Mouse (Mus musculus) heart, embryonic 11.5 days (tissue): ENCODE data around the gene Arl3. TPM values are rescaled to one million over a fixed set of nuclear protein-coding genes. Genes with fewer than 3 reads are reported as not detected.

ENCODE experiments used
- ATAC-seq: fragments of 200-750 bp; cut with Nextera tagmentation; replicated peaks from 2 replicates; pipeline ENCODE4 v1.8.0; 2017; ENCODE audit warnings: moderate library complexity; ENCODE audit not compliant: insufficient number of reproducible peaks, low FRiP score, low TSS enrichment
- H3K27ac ChIP-seq: fragments of 300-500 bp; sonication (generic); 2 replicates; pipeline ENCODE4 v1.5.1; 2014; ENCODE audit warnings: mild to moderate bottlenecking, low read depth, low read length
- H3K27me3 ChIP-seq: fragments of 300-500 bp; sonication (generic); 2 replicates; pipeline ENCODE4 v1.6.1; 2014; ENCODE audit warnings: mild to moderate bottlenecking, low read length, mixed read lengths; ENCODE audit not compliant: control insufficient read depth, insufficient read depth
- H3K36me3 ChIP-seq: fragments of 300-500 bp; sonication (generic); 2 replicates; pipeline ENCODE4 v1.6.1; 2014; ENCODE audit warnings: mild to moderate bottlenecking, low read length, moderate library complexity, mixed read lengths; ENCODE audit not compliant: control insufficient read depth, insufficient read depth
- H3K4me1 ChIP-seq: fragments of 300-500 bp; sonication (generic); 2 replicates; pipeline ENCODE4 v1.6.1; 2014; ENCODE audit warnings: low read length; ENCODE audit not compliant: control insufficient read depth, insufficient read depth
- H3K4me2 ChIP-seq: fragments of 300-500 bp; sonication (generic); 2 replicates; pipeline ENCODE4 v1.6.1; 2014; ENCODE audit warnings: mild to moderate bottlenecking, moderate library complexity
- H3K4me3 ChIP-seq: fragments of 300-500 bp; sonication (generic); 2 replicates; pipeline ENCODE4 v1.5.1; 2014; ENCODE audit warnings: low read depth, low read length
- H3K9ac ChIP-seq: fragments of 300-500 bp; sonication (generic); 2 replicates; pipeline ENCODE4 v1.6.1; 2014; ENCODE audit warnings: mild to moderate bottlenecking, low read depth, low read length, moderate library complexity
- H3K9me3 ChIP-seq: fragments of 300-500 bp; sonication (generic); replicated peaks from 2 replicates; pipeline ENCODE4 v1.6.1; 2016; ENCODE audit warnings: low read length; ENCODE audit not compliant: control insufficient read depth
- WGBS: fragments of 180-500 bp; shearing (Covaris S2); extraction: QIAGEN DNeasy Blood & Tissue Kit; methylation state at CpG from one replicate; pipeline ENCODE4 v1.1.7; 2014; ENCODE audit not compliant: insufficient replicate concordance; 5-methylcytosine and 5-hydroxymethylcytosine counted together
- polyA plus RNA-seq: library from polyadenylated mRNA; unstranded; fragments of >200 nt; fragmentation: Nextera tagmentation; extraction: Ambion mirVana; gene quantifications from 2 replicates; pipeline ENCODE4 v1.2.1, GENCODE M21; 2014

The Arl3 gene
- polyA plus RNA-seq, 1 experiment from 2014 or later: 83.5 TPM

GRCm38 (mm10) chr19:46486709-46487108 lies 86.3 kb downstream of the Arl3 start:
- Histone ChIP-seq H3K36me3 (peaks cover 5% of the 10 kb centered on the region; the same call in 1 of the 2 replicates), H3K27ac (peak overlapping the region; percentile 30), H3K27me3 (no peaks in the 10 kb centered on the region), H3K9ac (no peak overlapping the region), H3K4me3 (no peak overlapping the region), H3K4me1 (peaks cover 76% of the 10 kb centered on the region), H3K4me2 (no peak overlapping the region), H3K9me3 (no peaks in the 10 kb centered on the region)
- 40% methylated on average over 2 of the region's 2 CpGs for whole genome bisulfite sequencing
- ATAC-seq: no peak

GRCm38 (mm10) chr19:46485847-46486246 lies 87.2 kb downstream of the Arl3 start:
- WGBS: 62% methylated on average over 9 of the region's 9 CpGs
- peak overlapping the region; percentile 17; the same call in 1 of the 2 replicates for H3K4me2 ChIP-seq
- H3K36me3 ChIP-seq: peaks cover 5% of the 10 kb centered on the region; the same call in 1 of the 2 replicates
- H3K27ac ChIP-seq: peak overlapping the region; percentile 60
- H3K4me1 ChIP-seq: peaks cover 84% of the 10 kb centered on the region
- H3K27me3 ChIP-seq: no peaks in the 10 kb centered on the region
- no peak for ATAC-seq
- H3K4me3 ChIP-seq: no peak overlapping the region
- H3K9ac ChIP-seq: peak overlapping the region; percentile 58
- no peaks in the 10 kb centered on the region for H3K9me3 ChIP-seq

- Histone ChIP-seq H3K4me1 (peaks cover 89% of the 10 kb centered on the region), H3K9me3 (no peaks in the 10 kb centered on the region), H3K4me2 (no peak overlapping the region), H3K4me3 (no peak overlapping the region), H3K36me3 (peaks cover 5% of the 10 kb centered on the region; the same call in 1 of the 2 replicates), H3K27me3 (no peaks in the 10 kb centered on the region), H3K27ac (peak overlapping the region; percentile 60), H3K9ac (peak overlapping the region; percentile 59)
- ATAC-seq: no peak
- WGBS: 43% methylated on average over 5 of the region's 5 CpGs
Measured at GRCm38 (mm10) chr19:46484518-46484917, 88.5 kb downstream of the Arl3 start.

- peak overlapping the region; percentile 59 for H3K9ac ChIP-seq
- peaks cover 5% of the 10 kb centered on the region; the same call in 1 of the 2 replicates for H3K36me3 ChIP-seq
- 75% methylated on average over 15 of the region's 15 CpGs for WGBS
- ATAC-seq: no peak
- peaks cover 93% of the 10 kb centered on the region for H3K4me1 ChIP-seq
- no peak overlapping the region for H3K4me3 ChIP-seq
- no peaks in the 10 kb centered on the region for H3K27me3 ChIP-seq
- no peak overlapping the region for H3K4me2 ChIP-seq
- H3K9me3 ChIP-seq: no peaks in the 10 kb centered on the region
- peak overlapping the region; percentile 60 for H3K27ac ChIP-seq
Measured at GRCm38 (mm10) chr19:46483701-46484328, 89.2 kb downstream of the Arl3 start.

- no peak overlapping the region for H3K4me2 ChIP-seq
- H3K4me3 ChIP-seq: no peak overlapping the region
- peaks cover 99% of the 10 kb centered on the region for H3K4me1 ChIP-seq
- H3K27me3 ChIP-seq: no peaks in the 10 kb centered on the region
- H3K27ac ChIP-seq: no peak overlapping the region
- no peaks in the 10 kb centered on the region for H3K9me3 ChIP-seq
- WGBS: 42% methylated on average over 17 of the region's 17 CpGs
- H3K9ac ChIP-seq: peak overlapping the region; percentile 39; the same call in 1 of the 2 replicates
- peaks cover 5% of the 10 kb centered on the region; the same call in 1 of the 2 replicates for H3K36me3 ChIP-seq
- ATAC-seq: no peak
Measured at GRCm38 (mm10) chr19:46482896-46483516, 90.0 kb downstream of the Arl3 start.

- H3K36me3 ChIP-seq: peaks cover 5% of the 10 kb centered on the region; the same call in 1 of the 2 replicates
- ATAC-seq: no peak
- peaks cover 98% of the 10 kb centered on the region for H3K4me1 ChIP-seq
- H3K9me3 ChIP-seq: no peaks in the 10 kb centered on the region
- H3K9ac ChIP-seq: no peak overlapping the region
- no peak overlapping the region for H3K4me3 ChIP-seq
- 19% methylated on average over 4 of the region's 4 CpGs for WGBS
- H3K27ac ChIP-seq: no peak overlapping the region
- no peak overlapping the region for H3K4me2 ChIP-seq
- no peaks in the 10 kb centered on the region for H3K27me3 ChIP-seq
Measured at GRCm38 (mm10) chr19:46481756-46482155, 91.2 kb downstream of the Arl3 start.

GRCm38 (mm10) chr19:46481352-46481751 lies 91.6 kb downstream of the Arl3 start:
- Histone ChIP-seq H3K4me2 (no peak overlapping the region), H3K4me3 (no peak overlapping the region), H3K4me1 (peaks cover 94% of the 10 kb centered on the region), H3K36me3 (peaks cover 5% of the 10 kb centered on the region; the same call in 1 of the 2 replicates), H3K27me3 (no peaks in the 10 kb centered on the region), H3K9ac (no peak overlapping the region), H3K9me3 (no peaks in the 10 kb centered on the region), H3K27ac (no peak overlapping the region)
- 36% methylated on average over 3 of the region's 3 CpGs for WGBS
- ATAC-seq: no peak
